Mouse (Mus musculus): Measurements from ENCODE around the gene Scfd2. TPM values are rescaled to one million over a fixed set of nuclear protein-coding genes. Genes with fewer than 3 reads are reported as not detected.
A peak's percentile ranks its signal among the peaks of the same experiment; 100 is the strongest.

Gene Scfd2
- polyA plus RNA-seq, 1 experiment from 2014 or later, result 12.9 TPM

GRCm38 (mm10) chr5:74226183-74226582 lies 305.4 kb downstream of the Scfd2 start:
- H3K36me3 ChIP-seq (ENCODE audit: control insufficient read depth, insufficient read depth, low read length), result no peaks in the 10 kb centered on the region
- H3K9me3 ChIP-seq (replicated peaks; ENCODE audit: control insufficient read depth, low read length), result no peaks in the 10 kb centered on the region
- peaks cover 17% of the 10 kb centered on the region for H3K4me1 ChIP-seq (ENCODE audit: control insufficient read depth, insufficient read depth, low read length)
- WGBS (ENCODE audit: insufficient replicate concordance), result 75% methylated on average over 5 of the region's 5 CpGs
- H3K27ac ChIP-seq (ENCODE audit: low read depth, low read length), result no peak overlapping the region
- no peak overlapping the region for H3K9ac ChIP-seq (ENCODE audit: low read depth, low read length)
- no peak overlapping the region for H3K4me2 ChIP-seq
- H3K4me3 ChIP-seq (ENCODE audit: low read depth, low read length), result no peak overlapping the region
- H3K27me3 ChIP-seq (ENCODE audit: control insufficient read depth, insufficient read depth, low read length), result no peaks in the 10 kb centered on the region
- ATAC-seq (replicated peaks; ENCODE audit: insufficient number of reproducible peaks, low FRiP score, low TSS enrichment), result no peak

GRCm38 (mm10) chr5:74224480-74224879 lies 307.1 kb downstream of the Scfd2 start:
- Histone ChIP-seq H3K9me3 (replicated peaks; ENCODE audit: control insufficient read depth, low read length) (no peaks in the 10 kb centered on the region), H3K4me1 (ENCODE audit: control insufficient read depth, insufficient read depth, low read length) (0 out of 2 replicates have a peak, but pooled peaks cover 4% of the 10 kb centered on the region), H3K4me3 (ENCODE audit: low read depth, low read length) (no peak overlapping the region), H3K9ac (ENCODE audit: low read depth, low read length) (no peak overlapping the region), H3K4me2 (no peak overlapping the region), H3K27me3 (ENCODE audit: control insufficient read depth, insufficient read depth, low read length) (no peaks in the 10 kb centered on the region), H3K27ac (ENCODE audit: low read depth, low read length) (no peak overlapping the region), H3K36me3 (ENCODE audit: control insufficient read depth, insufficient read depth, low read length) (no peaks in the 10 kb centered on the region)
- 84% methylated on average over 6 of the region's 6 CpGs for WGBS (ENCODE audit: insufficient replicate concordance)
- ATAC-seq (replicated peaks; ENCODE audit: insufficient number of reproducible peaks, low FRiP score, low TSS enrichment), result no peak

- 85% methylated on average over 4 of the region's 4 CpGs for WGBS (ENCODE audit: insufficient replicate concordance)
- Histone ChIP-seq H3K27ac (ENCODE audit: low read depth, low read length) (no peak overlapping the region), H3K36me3 (ENCODE audit: control insufficient read depth, insufficient read depth, low read length) (no peaks in the 10 kb centered on the region), H3K9me3 (replicated peaks; ENCODE audit: control insufficient read depth, low read length) (no peaks in the 10 kb centered on the region), H3K4me3 (ENCODE audit: low read depth, low read length) (no peak overlapping the region), H3K4me2 (no peak overlapping the region), H3K4me1 (ENCODE audit: control insufficient read depth, insufficient read depth, low read length) (0 out of 2 replicates have a peak, but pooled peaks cover 2% of the 10 kb centered on the region), H3K9ac (ENCODE audit: low read depth, low read length) (no peak overlapping the region), H3K27me3 (ENCODE audit: control insufficient read depth, insufficient read depth, low read length) (no peaks in the 10 kb centered on the region)
- no peak for ATAC-seq (replicated peaks; ENCODE audit: insufficient number of reproducible peaks, low FRiP score, low TSS enrichment)
Observed at GRCm38 (mm10) chr5:74222626-74223025, 308.9 kb downstream of the Scfd2 start.

GRCm38 (mm10) chr5:74218524-74218923 lies 313.0 kb downstream of the Scfd2 start:
- WGBS (ENCODE audit: insufficient replicate concordance), result 71% methylated on average over 4 of the region's 4 CpGs
- H3K4me1 ChIP-seq (ENCODE audit: control insufficient read depth, insufficient read depth, low read length), result peaks cover 6% of the 10 kb centered on the region; the same call in 1 of the 2 replicates
- no peak for ATAC-seq (replicated peaks; ENCODE audit: insufficient number of reproducible peaks, low FRiP score, low TSS enrichment)

GRCm38 (mm10) chr5:74215125-74215524 lies 316.4 kb downstream of the Scfd2 start:
- no peak for ATAC-seq (replicated peaks; ENCODE audit: insufficient number of reproducible peaks, low FRiP score, low TSS enrichment)
- Histone ChIP-seq H3K4me3 (ENCODE audit: low read depth, low read length) (no peak overlapping the region), H3K9me3 (replicated peaks; ENCODE audit: control insufficient read depth, low read length) (no peaks in the 10 kb centered on the region), H3K4me1 (ENCODE audit: control insufficient read depth, insufficient read depth, low read length) (peaks cover 20% of the 10 kb centered on the region), H3K9ac (ENCODE audit: low read depth, low read length) (no peak overlapping the region), H3K36me3 (ENCODE audit: control insufficient read depth, insufficient read depth, low read length) (no peaks in the 10 kb centered on the region), H3K27me3 (ENCODE audit: control insufficient read depth, insufficient read depth, low read length) (no peaks in the 10 kb centered on the region), H3K27ac (ENCODE audit: low read depth, low read length) (no peak overlapping the region), H3K4me2 (no peak overlapping the region)
- 44% methylated on average over 4 of the region's 4 CpGs for WGBS (ENCODE audit: insufficient replicate concordance)

More at GRCm38 (mm10) chr5:74218524-74218923, 313.0 kb downstream of the Scfd2 start:
- Histone ChIP-seq H3K27ac (ENCODE audit: low read depth, low read length) (no peak overlapping the region), H3K9me3 (replicated peaks; ENCODE audit: control insufficient read depth, low read length) (no peaks in the 10 kb centered on the region), H3K9ac (ENCODE audit: low read depth, low read length) (no peak overlapping the region), H3K4me3 (ENCODE audit: low read depth, low read length) (no peak overlapping the region), H3K4me2 (no peak overlapping the region), H3K36me3 (ENCODE audit: control insufficient read depth, insufficient read depth, low read length) (no peaks in the 10 kb centered on the region), H3K27me3 (ENCODE audit: control insufficient read depth, insufficient read depth, low read length) (no peaks in the 10 kb centered on the region)

- WGBS (ENCODE audit: insufficient replicate concordance), result 17% methylated on average over 7 of the region's 7 CpGs
- H3K9ac ChIP-seq (ENCODE audit: low read depth, low read length), result no peak overlapping the region
- H3K9me3 ChIP-seq (replicated peaks; ENCODE audit: control insufficient read depth, low read length), result no peaks in the 10 kb centered on the region
- peaks cover 20% of the 10 kb centered on the region for H3K4me1 ChIP-seq (ENCODE audit: control insufficient read depth, insufficient read depth, low read length)
- no peaks in the 10 kb centered on the region for H3K36me3 ChIP-seq (ENCODE audit: control insufficient read depth, insufficient read depth, low read length)
- H3K27ac ChIP-seq (ENCODE audit: low read depth, low read length), result no peak overlapping the region
- no peak overlapping the region for H3K4me2 ChIP-seq
- no peaks in the 10 kb centered on the region for H3K27me3 ChIP-seq (ENCODE audit: control insufficient read depth, insufficient read depth, low read length)
- ATAC-seq (replicated peaks; ENCODE audit: insufficient number of reproducible peaks, low FRiP score, low TSS enrichment), result no peak
- no peak overlapping the region for H3K4me3 ChIP-seq (ENCODE audit: low read depth, low read length)
Observed at GRCm38 (mm10) chr5:74214501-74215110, 317.0 kb downstream of the Scfd2 start.

GRCm38 (mm10) chr5:74211346-74211745 lies 320.2 kb downstream of the Scfd2 start:
- no peak overlapping the region for H3K27ac ChIP-seq (ENCODE audit: low read depth, low read length)
- peaks cover 43% of the 10 kb centered on the region for H3K4me1 ChIP-seq (ENCODE audit: control insufficient read depth, insufficient read depth, low read length)

GRCm38 (mm10) chr5:74209640-74210039 lies 321.9 kb downstream of the Scfd2 start:
- no peaks in the 10 kb centered on the region for H3K36me3 ChIP-seq (ENCODE audit: control insufficient read depth, insufficient read depth, low read length)
- H3K27me3 ChIP-seq (ENCODE audit: control insufficient read depth, insufficient read depth, low read length), result no peaks in the 10 kb centered on the region
- no peak overlapping the region for H3K4me3 ChIP-seq (ENCODE audit: low read depth, low read length)
- no peak overlapping the region for H3K9ac ChIP-seq (ENCODE audit: low read depth, low read length)
- no peaks in the 10 kb centered on the region for H3K9me3 ChIP-seq (replicated peaks; ENCODE audit: control insufficient read depth, low read length)
- H3K4me1 ChIP-seq (ENCODE audit: control insufficient read depth, insufficient read depth, low read length), result peaks cover 52% of the 10 kb centered on the region
- no peak for ATAC-seq (replicated peaks; ENCODE audit: insufficient number of reproducible peaks, low FRiP score, low TSS enrichment)
- H3K4me2 ChIP-seq, result no peak overlapping the region
- 67% methylated on average over 4 of the region's 4 CpGs for WGBS (ENCODE audit: insufficient replicate concordance)
- no peak overlapping the region for H3K27ac ChIP-seq (ENCODE audit: low read depth, low read length)

More at GRCm38 (mm10) chr5:74211346-74211745, 320.2 kb downstream of the Scfd2 start:
- Histone ChIP-seq H3K27me3 (ENCODE audit: control insufficient read depth, insufficient read depth, low read length) (no peaks in the 10 kb centered on the region), H3K4me2 (no peak overlapping the region), H3K9ac (ENCODE audit: low read depth, low read length) (0 out of 2 replicates have a peak overlapping the region, but pooled peaks have one; percentile 18), H3K9me3 (replicated peaks; ENCODE audit: control insufficient read depth, low read length) (no peaks in the 10 kb centered on the region), H3K4me3 (ENCODE audit: low read depth, low read length) (no peak overlapping the region), H3K36me3 (ENCODE audit: control insufficient read depth, insufficient read depth, low read length) (no peaks in the 10 kb centered on the region)
- ATAC-seq (replicated peaks; ENCODE audit: insufficient number of reproducible peaks, low FRiP score, low TSS enrichment), result no peak
- WGBS (ENCODE audit: insufficient replicate concordance), result 55% methylated on average over 11 of the region's 11 CpGs

- no peaks in the 10 kb centered on the region for H3K36me3 ChIP-seq (ENCODE audit: control insufficient read depth, insufficient read depth, low read length)
- H3K9ac ChIP-seq (ENCODE audit: low read depth, low read length), result peak overlapping the region; percentile 12
- ATAC-seq (replicated peaks; ENCODE audit: insufficient number of reproducible peaks, low FRiP score, low TSS enrichment), result peak; percentile 47; the same call in 1 of the 2 replicates
- H3K27ac ChIP-seq (ENCODE audit: low read depth, low read length), result peak overlapping the region; percentile 68
- peaks cover 52% of the 10 kb centered on the region for H3K4me1 ChIP-seq (ENCODE audit: control insufficient read depth, insufficient read depth, low read length)
- no peak overlapping the region for H3K4me3 ChIP-seq (ENCODE audit: low read depth, low read length)
- WGBS (ENCODE audit: insufficient replicate concordance), result 9% methylated on average over 7 of the region's 7 CpGs
- H3K9me3 ChIP-seq (replicated peaks; ENCODE audit: control insufficient read depth, low read length), result no peaks in the 10 kb centered on the region
- no peaks in the 10 kb centered on the region for H3K27me3 ChIP-seq (ENCODE audit: control insufficient read depth, insufficient read depth, low read length)
- H3K4me2 ChIP-seq, result no peak overlapping the region
Observed at GRCm38 (mm10) chr5:74208438-74208837, 323.1 kb downstream of the Scfd2 start.
